Mouse (Mus musculus): ENCODE results near the gene Fkbp7. TPM values are rescaled to one million over a fixed set of nuclear protein-coding genes. Genes with fewer than 3 reads are reported as not detected.

Gene Fkbp7
- 1 to 10 TPM; 4.9 to 7.1 TPM for total RNA-seq (2021)
- long read RNA-seq, experiment 1, partial matches to known transcripts = 0 of 2 reads
- long read RNA-seq, experiment 1, other reads (novel, unspliced or antisense) = 1 of 2 reads
- long read RNA-seq, experiment 2, partial matches to known transcripts = 0 of 2 reads
- long read RNA-seq, experiment 2, other reads (novel, unspliced or antisense) = 0 of 2 reads

GRCm38 (mm10) chr2:76672966-76673392, at the start of gene Fkbp7:
Gene Fkbp7, minus strand, starts transcription at chr2:76673116.
- Histone ChIP-seq H3K4me3 (peak within 1 kb of the TSS; percentile 53), H3K27ac (peak within 1 kb of the TSS; percentile 72)
- TF ChIP-seq CTCF (IDR thresholded peaks at IDR 0.05) = no peak
- DNase-seq (ENCODE audit: extremely low spot score in 1 of 2, low spot score in 2 of 2) = peak; percentile 84 to 89
- intact Hi-C loops (cut with DNase I) = loop anchor here (1.0 kb wide), 1 partner anchor 25 kb away; the partner anchor contains the start of genes Pjvk and Prkra

- intact Hi-C loops (cut with DNase I) = no loop called here
- no peak for TF ChIP-seq CTCF (IDR thresholded peaks at IDR 0.05)
- Histone ChIP-seq H3K4me3 (no peak overlapping the region), H3K27ac (no peak overlapping the region)
- DNase-seq (ENCODE audit: extremely low spot score in 1 of 2, low spot score in 2 of 2) = no peak
These were observed 46.7 kb upstream of the Fkbp7 start for GRCm38 (mm10) chr2:76719650-76720049.

- no peak for DNase-seq (ENCODE audit: extremely low spot score in 1 of 2, low spot score in 2 of 2)
- no peak; the same call in 1 of the 2 replicates for TF ChIP-seq CTCF (IDR thresholded peaks at IDR 0.05)
- intact Hi-C loops (cut with DNase I) = no loop called here
- Histone ChIP-seq H3K4me3 (no peak overlapping the region), H3K27ac (no peak overlapping the region)
These were observed 42.1 kb upstream of the Fkbp7 start for GRCm38 (mm10) chr2:76714984-76715383.

GRCm38 (mm10) chr2:76708512-76708911, 35.6 kb upstream of the Fkbp7 start:
- no peak for DNase-seq (ENCODE audit: extremely low spot score in 1 of 2, low spot score in 2 of 2)
- H3K4me3 ChIP-seq = no peak overlapping the region
- no peak for TF ChIP-seq CTCF (IDR thresholded peaks at IDR 0.05)
- H3K27ac ChIP-seq = no peak overlapping the region
- intact Hi-C loops (cut with DNase I) = no loop called here

- no peak overlapping the region for H3K27ac ChIP-seq
- no peak for DNase-seq (ENCODE audit: extremely low spot score in 1 of 2, low spot score in 2 of 2)
- intact Hi-C loops (cut with DNase I) = no loop called here
- H3K4me3 ChIP-seq = no peak overlapping the region
- TF ChIP-seq CTCF (IDR thresholded peaks at IDR 0.05) = no peak
These were observed 32.7 kb upstream of the Fkbp7 start for GRCm38 (mm10) chr2:76705655-76706054.

GRCm38 (mm10) chr2:76702751-76703150, 29.8 kb upstream of the Fkbp7 start:
- TF ChIP-seq CTCF (IDR thresholded peaks at IDR 0.05) = no peak
- DNase-seq (ENCODE audit: extremely low spot score in 1 of 2, low spot score in 2 of 2) = no peak
- intact Hi-C loops (cut with DNase I) = no loop called here
- Histone ChIP-seq H3K27ac (no peak overlapping the region), H3K4me3 (no peak overlapping the region)

- no peak for DNase-seq (ENCODE audit: extremely low spot score in 1 of 2, low spot score in 2 of 2)
- TF ChIP-seq CTCF (IDR thresholded peaks at IDR 0.05) = no peak
- intact Hi-C loops (cut with DNase I) = no loop called here
These were observed 29.3 kb upstream of the Fkbp7 start for GRCm38 (mm10) chr2:76702188-76702587.

GRCm38 (mm10) chr2:76695290-76695689, 22.4 kb upstream of the Fkbp7 start:
- Histone ChIP-seq H3K27ac (no peak overlapping the region), H3K4me3 (no peak overlapping the region)
- intact Hi-C loops (cut with DNase I) = no loop called here
- no peak for TF ChIP-seq CTCF (IDR thresholded peaks at IDR 0.05)
- DNase-seq (ENCODE audit: extremely low spot score in 1 of 2, low spot score in 2 of 2) = no peak

More at GRCm38 (mm10) chr2:76702188-76702587, 29.3 kb upstream of the Fkbp7 start:
- Histone ChIP-seq H3K4me3 (no peak overlapping the region), H3K27ac (no peak overlapping the region)

GRCm38 (mm10) chr2:76693765-76694164, 20.8 kb upstream of the Fkbp7 start:
- intact Hi-C loops (cut with DNase I) = no loop called here
- TF ChIP-seq CTCF (IDR thresholded peaks at IDR 0.05) = no peak
- no peak for DNase-seq (ENCODE audit: extremely low spot score in 1 of 2, low spot score in 2 of 2)
- Histone ChIP-seq H3K4me3 (no peak overlapping the region), H3K27ac (no peak overlapping the region)

- Histone ChIP-seq H3K27ac (no peak overlapping the region), H3K4me3 (no peak overlapping the region)
- intact Hi-C loops (cut with DNase I) = no loop called here
- no peak for TF ChIP-seq CTCF (IDR thresholded peaks at IDR 0.05)
- DNase-seq (ENCODE audit: extremely low spot score in 1 of 2, low spot score in 2 of 2) = no peak
These were observed 17.7 kb upstream of the Fkbp7 start for GRCm38 (mm10) chr2:76690436-76691204.

- DNase-seq (ENCODE audit: extremely low spot score in 1 of 2, low spot score in 2 of 2) = no peak
- Histone ChIP-seq H3K27ac (no peak overlapping the region), H3K4me3 (no peak overlapping the region)
- TF ChIP-seq CTCF (IDR thresholded peaks at IDR 0.05) = no peak
- intact Hi-C loops (cut with DNase I) = no loop called here
These were observed 15.2 kb upstream of the Fkbp7 start for GRCm38 (mm10) chr2:76688162-76688561.

- Histone ChIP-seq H3K4me3 (no peak overlapping the region), H3K27ac (no peak overlapping the region)
- intact Hi-C loops (cut with DNase I) = no loop called here
- DNase-seq (ENCODE audit: extremely low spot score in 1 of 2, low spot score in 2 of 2) = no peak
- TF ChIP-seq CTCF (IDR thresholded peaks at IDR 0.05) = no peak
These were observed 14.7 kb upstream of the Fkbp7 start for GRCm38 (mm10) chr2:76687608-76688007.

All from left cerebral cortex, adult 2 months (tissue).